Mouse (Mus musculus): ENCODE measurements around the gene Ak1.

Gene Ak1

GRCm38 (mm10) chr2:32682721-32683417 lies 61.3 kb downstream of the Ak1 start:
- no peak for DNase-seq (ENCODE audit: inconsistent age in 2 of 2, low spot score in 1 of 2)

GRCm38 (mm10) chr2:32683701-32684100 lies 62.1 kb downstream of the Ak1 start:
- no peak for DNase-seq (ENCODE audit: inconsistent age in 2 of 2, low spot score in 1 of 2)
